In genomic region chr10:117993809-117994208, GRCm38 (mm10) we compare ENCODE assay signal across 22 mouse cellular contexts.
A peak's percentile ranks its signal among the peaks of the same experiment; 100 is the strongest.
DNase-seq lines count a peak whose midpoint lies in the region; TF ChIP-seq lines count a peak whose summit lies in the region.
"Had no signal": no experiment of that assay in that cellular context is flagged by ENCODE, and none has a peak within 500 bp of the region (broad histone marks: within the 10 kb centered on the region; RNA-seq: fewer than 3 reads in every experiment).

No protein-coding gene starts in this region.

- H3K4me3 ChIP-seq in C2C12 (ENCODE audit: insufficient read depth, poor library complexity, severe bottlenecking) = no peak overlapping the region
- H3K4me3 ChIP-seq in myocyte = no peak overlapping the region
- no peak overlapping the region for H3K4me3 ChIP-seq in thymus, adult 2 months (ENCODE audit: control insufficient read depth, insufficient read depth, low read length)
- H3K4me3 ChIP-seq: heart, embryonic 10.5 days; layer of hippocampus, adult 2 months had no signal

- WGBS in thymus, adult 2 months = 97% methylated on average over 3 of the region's 3 CpGs

- H3K36me3 ChIP-seq in C2C12 (ENCODE audit: control insufficient read depth, insufficient read depth) = no peaks in the 10 kb centered on the region
- H3K36me3 ChIP-seq in myocyte (ENCODE audit: control insufficient read depth, insufficient read depth) = no peaks in the 10 kb centered on the region
- no peaks in the 10 kb centered on the region for H3K36me3 ChIP-seq in thymus, adult 2 months (ENCODE audit: control insufficient read depth, insufficient read depth, low read length)
- H3K36me3 ChIP-seq: heart, embryonic 10.5 days had no signal

- H3K79me3 ChIP-seq in C2C12 (ENCODE audit: low read depth) = no peaks in the 10 kb centered on the region

- TF ChIP-seq POLR2A in myocyte (IDR thresholded peaks at IDR 0.05; ENCODE audit: insufficient read length, low read depth) = no peak
- TF ChIP-seq POLR2A in thymus, adult 2 months (IDR thresholded peaks at IDR 0.05; ENCODE audit: control insufficient read depth, extremely low read depth, insufficient read depth, low read length, poor library complexity) = no peak

- H3K27me3 ChIP-seq in C2C12 (ENCODE audit: control insufficient read depth, insufficient read depth, insufficient read length) (no peaks in the 10 kb centered on the region), myocyte (ENCODE audit: control insufficient read depth, insufficient read depth, insufficient read length) (no peaks in the 10 kb centered on the region)
- no peaks in the 10 kb centered on the region for H3K27me3 ChIP-seq in thymus, adult 2 months (ENCODE audit: control insufficient read depth, insufficient read depth, low read length)

- H3ac ChIP-seq in C2C12 (ENCODE audit: control insufficient read depth, insufficient read length, low read depth) (no peak overlapping the region), myocyte (ENCODE audit: control insufficient read depth, insufficient read length) (no peak overlapping the region)

- TF ChIP-seq CTCF in C2C12 (IDR thresholded peaks at IDR 0.05; ENCODE audit: control insufficient read depth, insufficient read depth, insufficient read length) = no peak
- TF ChIP-seq CTCF in thymus, adult 2 months (IDR thresholded peaks at IDR 0.05; ENCODE audit: borderline replicate concordance, control insufficient read depth, extremely low read depth, insufficient read depth, low read length, poor library complexity) = no peak

- H3K4me2 ChIP-seq in myocyte (ENCODE audit: low read depth) = peak overlapping the region; percentile 18

- peak; percentile 21 for DNase-seq in adrenal gland, postnatal 10 days
- no peak for DNase-seq in adrenal gland, postnatal 4 days (ENCODE audit: low spot score in 2 of 2)
- peak; percentile 3 for DNase-seq in c-Kit-positive CD71-positive TER-119-positive erythroid progenitor cells, embryonic 14.5 days (ENCODE audit: low spot score)
- DNase-seq in cerebellum, postnatal 25 days = no peak
- DNase-seq in frontal cortex, postnatal 25 days (ENCODE audit: low spot score in 2 of 2) = no peak
- DNase-seq in thymus, adult 2 months = no peak
- DNase-seq: B cell, adult 2 months; cerebellum, adult 11 months; cerebellum, postnatal 10 days; gastrocnemius, postnatal 25 days; heart, postnatal 10 days; kidney, adult 18-20 months; kidney, postnatal 10 days; liver; liver, postnatal 0 days; lung, postnatal 14 days; right cerebral cortex, postnatal 25 days; thymus, adult 18-20 months had no signal

- H3K79me2 ChIP-seq in C2C12 (ENCODE audit: control insufficient read depth, insufficient read depth) (no peaks in the 10 kb centered on the region), myocyte (ENCODE audit: control insufficient read depth, insufficient read depth) (no peaks in the 10 kb centered on the region)

- no peak overlapping the region for H3K27ac ChIP-seq in thymus, adult 2 months (ENCODE audit: control insufficient read depth, insufficient read depth, low read length)
- H3K27ac ChIP-seq: heart, embryonic 10.5 days; layer of hippocampus, adult 2 months had no signal

- peaks cover 5% of the 10 kb centered on the region; the same call in 1 of the 2 replicates for H3K4me1 ChIP-seq in thymus, adult 2 months (replicated peaks; ENCODE audit: control insufficient read depth, insufficient read depth, low read length)
- H3K4me1 ChIP-seq: heart, embryonic 10.5 days had no signal

TF ChIP-seq in C2C12, 6 proteins besides CTCF, POLR2A, EP300 and RAD21:
- TF ChIP-seq CEBPB (IDR thresholded peaks at IDR 0.05; ENCODE audit: low read depth) (peak; percentile 89), MYOD1 (IDR thresholded peaks at IDR 0.05; ENCODE audit: control insufficient read depth, insufficient read length, low read depth) (peak; percentile 9), FOSL1 (IDR thresholded peaks at IDR 0.05; ENCODE audit: insufficient read depth, low read length, poor library complexity, severe bottlenecking) (no peak)

TF ChIP-seq in myocyte, 11 proteins besides CTCF, POLR2A, EP300 and RAD21:
- TF ChIP-seq TCF12 (IDR thresholded peaks at IDR 0.05; ENCODE audit: insufficient read depth, poor library complexity, severe bottlenecking) (no peak), CEBPB (IDR thresholded peaks at IDR 0.05; ENCODE audit: insufficient read depth, poor library complexity, severe bottlenecking) (peak; percentile 85), TCF3 (IDR thresholded peaks at IDR 0.05; ENCODE audit: insufficient read length, low read depth) (no peak), E2F4 (IDR thresholded peaks at IDR 0.05; ENCODE audit: insufficient read depth) (no peak), MYOD1 (IDR thresholded peaks at IDR 0.05; ENCODE audit: control insufficient read depth in 1 of 3, insufficient read length in 2 of 3, low read depth in 2 of 3) (no peak), MAX (IDR thresholded peaks at IDR 0.05; ENCODE audit: low read depth) (no peak)
TF ChIP-seq in myocyte: peak in this region for 1.

Comparison
In these comparisons a context has a peak if more than half of its experiments do, and no peak if none do; other contexts are left out.
1. DNase-seq: peak in adrenal gland, postnatal 10 days (single experiment) and c-Kit-positive CD71-positive TER-119-positive erythroid progenitor cells, embryonic 14.5 days (single experiment); none in adrenal gland, postnatal 4 days (0 of 2), cerebellum, postnatal 25 days (0 of 2), frontal cortex, postnatal 25 days (0 of 2) and thymus, adult 2 months (single experiment).